Mouse (Mus musculus) lung, embryonic 16.5 days (tissue): ENCODE results near the gene Gm7694. TPM values are rescaled to one million over a fixed set of nuclear protein-coding genes. Genes with fewer than 3 reads are reported as not detected.

Experiments
- ATAC-seq: fragments of 200-750 bp; cut with Nextera tagmentation; 2 replicates; pipeline ENCODE4 v1.8.0; 2017; ENCODE audit warnings: low read depth, mild to moderate bottlenecking, moderate library complexity
- H3K27ac ChIP-seq: fragments of 300-500 bp; sonication (generic); 2 replicates; pipeline ENCODE4 v1.5.1; 2014; ENCODE audit warnings: mild to moderate bottlenecking, control low read depth, low read length
- H3K27me3 ChIP-seq: fragments of 300-500 bp; sonication (generic); 2 replicates; pipeline ENCODE4 v1.6.1; 2014; ENCODE audit warnings: low read depth, low read length, mixed read lengths; ENCODE audit not compliant: control insufficient read depth, insufficient read depth
- H3K36me3 ChIP-seq: fragments of 300-500 bp; sonication (generic); 2 replicates; pipeline ENCODE4 v1.6.1; 2014; ENCODE audit warnings: low read length; ENCODE audit not compliant: control insufficient read depth, insufficient read depth
- H3K4me1 ChIP-seq: fragments of 300-500 bp; sonication (generic); replicated peaks from 2 replicates; pipeline ENCODE4 v1.6.1; 2014; ENCODE audit warnings: low read length, mixed read lengths; ENCODE audit not compliant: control insufficient read depth, insufficient read depth
- H3K4me2 ChIP-seq: fragments of 300-500 bp; sonication (generic); 2 replicates; pipeline ENCODE4 v1.6.1; 2014; ENCODE audit warnings: low read depth, low read length, control low read depth
- H3K4me3 ChIP-seq: fragments of 300-500 bp; sonication (generic); 2 replicates; pipeline ENCODE4 v1.5.1; 2014; ENCODE audit warnings: mild to moderate bottlenecking, low read length, control low read depth
- H3K9ac ChIP-seq: fragments of 300-500 bp; sonication (generic); 2 replicates; pipeline ENCODE4 v1.6.1; 2014; ENCODE audit warnings: low read length, control low read depth
- H3K9me3 ChIP-seq: fragments of 300-500 bp; sonication (generic); 2 replicates; pipeline ENCODE4 v1.6.1; 2016; ENCODE audit warnings: low read length; ENCODE audit not compliant: control insufficient read depth
- WGBS: fragments of 180-500 bp; shearing (Covaris S2); extraction: QIAGEN DNeasy Blood & Tissue Kit; methylation state at CpG from one replicate; pipeline ENCODE4 v1.1.7; 2014; 5-methylcytosine and 5-hydroxymethylcytosine counted together
- polyA plus RNA-seq: library from polyadenylated mRNA; unstranded; fragments of >200 nt; fragmentation: Nextera tagmentation; extraction: Ambion mirVana; gene quantifications from 2 replicates; pipeline ENCODE4 v1.2.1, GENCODE M21; 2015

The Gm7694 gene
- polyA plus RNA-seq, 1 experiment from 2014 or later: 3.3 TPM

DNA sequence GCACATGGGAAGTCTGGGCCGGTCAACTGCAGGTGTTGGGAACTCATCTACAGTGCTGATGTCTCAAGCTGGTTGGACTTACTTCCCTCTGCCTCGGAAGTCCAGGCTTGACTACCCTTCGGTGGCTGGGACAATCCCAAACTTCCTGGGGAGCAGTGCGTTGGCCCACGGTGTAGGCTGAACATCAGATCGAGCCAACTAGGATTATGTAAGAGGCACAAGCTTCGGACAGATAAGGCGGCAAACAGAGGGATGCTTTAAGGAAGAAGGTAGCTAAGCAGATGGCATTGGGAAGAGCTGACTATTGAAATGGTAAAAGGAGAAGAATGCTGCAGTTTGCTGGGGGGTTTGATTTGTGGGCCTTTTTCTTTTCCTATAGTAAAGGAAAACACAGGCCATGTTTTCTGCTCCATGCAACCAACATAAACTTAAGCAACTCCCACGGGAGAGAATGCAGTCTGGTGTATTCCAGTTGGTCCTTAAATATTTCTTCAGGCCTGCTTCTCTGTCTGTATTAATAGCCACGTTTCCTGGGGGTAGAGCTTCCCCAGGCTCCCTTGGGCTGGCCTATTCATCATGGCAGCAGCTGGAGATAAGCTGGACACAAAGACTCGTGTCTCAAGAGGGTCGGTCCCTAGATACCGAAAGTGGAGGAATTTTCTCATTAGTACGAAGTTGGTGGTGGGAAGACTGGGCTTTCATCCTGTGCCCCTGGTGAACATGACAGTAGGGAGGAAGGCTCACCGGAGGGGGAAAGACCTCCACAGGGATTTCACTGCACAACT is 11.2 kb downstream of the Gm7694 start:
- peaks cover 3% of the 10 kb centered on the region; the same call in 1 of the 2 replicates for H3K4me1 ChIP-seq
- WGBS: 65% methylated on average over 15 of the region's 15 CpGs
- no peak for ATAC-seq

GRCm38 (mm10) chr1:170293257-170293656 is 12.9 kb downstream of the Gm7694 start:
- no peak overlapping the region for H3K4me3 ChIP-seq
- 65% methylated on average over 5 of the region's 5 CpGs for WGBS
- H3K4me1 ChIP-seq: peaks cover 3% of the 10 kb centered on the region; the same call in 1 of the 2 replicates
- H3K4me2 ChIP-seq: no peak overlapping the region
- no peaks in the 10 kb centered on the region for H3K9me3 ChIP-seq
- no peak for ATAC-seq
- no peak overlapping the region for H3K9ac ChIP-seq
- H3K27ac ChIP-seq: no peak overlapping the region
- no peaks in the 10 kb centered on the region for H3K36me3 ChIP-seq
- H3K27me3 ChIP-seq: no peaks in the 10 kb centered on the region

More for the DNA sequence above, 11.2 kb downstream of the Gm7694 start:
- Histone ChIP-seq H3K9me3 (no peaks in the 10 kb centered on the region), H3K36me3 (no peaks in the 10 kb centered on the region), H3K27ac (no peak overlapping the region), H3K27me3 (no peaks in the 10 kb centered on the region), H3K9ac (no peak overlapping the region), H3K4me3 (no peak overlapping the region), H3K4me2 (no peak overlapping the region)

- Histone ChIP-seq H3K9me3 (no peaks in the 10 kb centered on the region), H3K4me3 (no peak overlapping the region), H3K27ac (no peak overlapping the region), H3K27me3 (no peaks in the 10 kb centered on the region), H3K36me3 (no peaks in the 10 kb centered on the region), H3K9ac (no peak overlapping the region), H3K4me1 (peaks cover 3% of the 10 kb centered on the region; the same call in 1 of the 2 replicates), H3K4me2 (peak overlapping the region; percentile 36; the same call in 1 of the 2 replicates)
- 25% methylated on average over 9 of the region's 9 CpGs for WGBS
- ATAC-seq: peak; percentile 10; the same call in 1 of the 2 replicates
These were observed 13.7 kb downstream of the Gm7694 start for GRCm38 (mm10) chr1:170292239-170292951.

GRCm38 (mm10) chr1:170282415-170283129 is 23.6 kb downstream of the Gm7694 start:
- H3K9ac ChIP-seq: no peak overlapping the region
- 64% methylated on average over 4 of the region's 4 CpGs for WGBS
- ATAC-seq: no peak

GRCm38 (mm10) chr1:170277016-170277415 is 29.1 kb downstream of the Gm7694 start, which contains the start of gene Sh2d1b1:
Sh2d1b1 (plus strand) TSS chr1:170277320.
- ATAC-seq: no peak
- Histone ChIP-seq H3K4me2 (no peak within 1 kb of the TSS), H3K27me3 (no peaks in the 10 kb centered on the region), H3K9me3 (no peaks in the 10 kb centered on the region), H3K27ac (no peak within 1 kb of the TSS), H3K4me1 (no peaks in the 10 kb centered on the region), H3K9ac (no peak within 1 kb of the TSS), H3K36me3 (no peaks in the 10 kb centered on the region), H3K4me3 (no peak within 1 kb of the TSS)
- WGBS: 65% methylated on average over 2 of the region's 3 CpGs

More at GRCm38 (mm10) chr1:170282415-170283129, 23.6 kb downstream of the Gm7694 start:
- Histone ChIP-seq H3K36me3 (no peaks in the 10 kb centered on the region), H3K27me3 (no peaks in the 10 kb centered on the region), H3K4me1 (no peaks in the 10 kb centered on the region), H3K4me2 (no peak overlapping the region), H3K27ac (no peak overlapping the region), H3K9me3 (no peaks in the 10 kb centered on the region), H3K4me3 (no peak overlapping the region)

DNA sequence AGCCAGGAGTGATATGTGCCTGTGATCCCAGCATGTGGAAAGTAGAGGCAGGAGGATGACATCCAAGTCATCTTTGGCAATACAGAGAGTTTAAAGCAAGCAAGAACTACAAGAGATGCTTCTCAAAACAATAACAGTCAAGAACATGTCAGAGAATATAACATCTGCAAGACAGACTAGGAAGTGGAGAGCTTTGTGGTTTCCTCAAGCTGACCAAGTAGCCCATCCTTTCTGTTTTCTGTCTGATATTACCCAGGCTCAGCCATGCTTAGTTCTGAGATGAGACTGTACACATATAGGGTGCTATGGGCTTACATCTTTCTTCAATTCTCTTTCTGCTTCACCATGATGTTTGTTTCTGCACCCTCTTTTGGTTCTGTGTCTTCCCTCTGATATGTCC is 32.9 kb downstream of the Gm7694 start:
- ATAC-seq: no peak

DNA sequence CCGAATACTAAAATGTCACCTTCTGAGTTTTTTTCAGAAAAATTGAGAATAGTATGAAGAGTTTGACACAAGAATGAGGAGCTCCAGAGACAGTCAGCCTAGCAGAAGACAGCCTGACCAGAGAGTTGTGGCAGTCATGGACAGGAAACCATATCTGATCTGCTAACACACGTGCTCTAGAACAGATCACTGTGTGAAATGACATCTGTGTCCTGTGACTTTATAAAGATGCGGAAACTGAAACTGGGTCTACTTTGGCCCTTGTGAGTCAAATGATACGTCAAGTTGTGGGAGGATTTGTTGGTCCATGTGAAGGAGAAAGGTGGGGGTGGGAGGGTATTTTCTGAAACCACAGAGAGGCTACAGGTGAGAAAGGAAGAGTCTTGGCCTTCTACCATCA is 35.4 kb downstream of the Gm7694 start:
- Histone ChIP-seq H3K4me2 (no peak overlapping the region), H3K4me3 (no peak overlapping the region), H3K9me3 (0 out of 2 replicates have a peak, but pooled peaks cover 2% of the 10 kb centered on the region), H3K27ac (no peak overlapping the region), H3K9ac (no peak overlapping the region), H3K4me1 (no peaks in the 10 kb centered on the region), H3K36me3 (no peaks in the 10 kb centered on the region), H3K27me3 (no peaks in the 10 kb centered on the region)
- WGBS: 76% methylated on average over 4 of the region's 4 CpGs
- ATAC-seq: no peak

More for the DNA sequence above, 32.9 kb downstream of the Gm7694 start:
- no peaks in the 10 kb centered on the region for H3K4me1 ChIP-seq
- H3K36me3 ChIP-seq: no peaks in the 10 kb centered on the region
- H3K4me2 ChIP-seq: no peak overlapping the region
- no peak overlapping the region for H3K27ac ChIP-seq
- no peaks in the 10 kb centered on the region for H3K9me3 ChIP-seq
- H3K4me3 ChIP-seq: no peak overlapping the region
- no peak overlapping the region for H3K9ac ChIP-seq
- no peaks in the 10 kb centered on the region for H3K27me3 ChIP-seq

DNA sequence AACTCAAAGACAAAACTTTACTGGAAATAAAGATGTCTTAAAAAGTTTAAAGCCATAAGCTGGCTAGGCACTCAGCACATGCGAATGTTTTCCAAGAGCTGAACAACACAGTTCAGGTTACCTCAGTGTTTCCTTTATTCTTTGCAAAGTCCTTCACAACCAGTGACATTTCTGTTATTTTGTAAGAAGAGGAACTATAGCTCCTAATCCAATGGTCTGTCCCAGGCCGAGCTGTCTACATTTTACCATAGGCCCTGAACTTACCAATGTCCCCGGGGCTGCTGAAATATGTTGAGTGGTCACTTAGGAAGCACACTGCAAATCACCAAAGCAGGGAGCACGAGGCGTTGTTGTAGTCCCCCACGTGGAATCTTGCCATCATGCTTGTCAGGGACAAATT is 35.9 kb downstream of the Gm7694 start:
- no peak overlapping the region for H3K4me3 ChIP-seq
- no peak overlapping the region for H3K4me2 ChIP-seq
- 0 out of 2 replicates have a peak, but pooled peaks cover 2% of the 10 kb centered on the region for H3K9me3 ChIP-seq
- no peak for ATAC-seq
- H3K36me3 ChIP-seq: no peaks in the 10 kb centered on the region
- H3K4me1 ChIP-seq: no peaks in the 10 kb centered on the region
- H3K27ac ChIP-seq: no peak overlapping the region
- no peak overlapping the region for H3K9ac ChIP-seq
- H3K27me3 ChIP-seq: no peaks in the 10 kb centered on the region
- 72% methylated on average over 6 of the region's 6 CpGs for WGBS

DNA sequence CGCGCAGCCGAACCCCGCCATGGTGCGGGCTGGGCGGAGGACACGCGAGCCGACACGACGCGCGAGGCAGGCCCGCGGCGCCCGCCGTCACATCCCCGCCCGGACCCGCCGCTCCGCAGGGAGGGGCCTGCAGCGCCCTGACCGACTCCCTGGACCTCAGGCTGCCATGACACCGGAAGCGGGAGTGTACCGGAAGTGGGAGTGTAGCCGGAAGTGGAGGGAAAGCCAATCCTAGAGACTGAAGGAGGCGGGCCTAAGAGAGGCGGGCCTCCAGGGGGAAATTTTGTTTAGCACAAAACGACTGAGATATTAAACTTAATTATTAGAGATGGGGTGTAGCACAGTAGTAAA is 50.6 kb downstream of the Gm7694 start:
- no peaks in the 10 kb centered on the region for H3K36me3 ChIP-seq
- H3K9me3 ChIP-seq: no peaks in the 10 kb centered on the region
- H3K9ac ChIP-seq: peak overlapping the region; percentile 83
- H3K27ac ChIP-seq: no peak overlapping the region
- no peaks in the 10 kb centered on the region for H3K4me1 ChIP-seq
- peak overlapping the region; percentile 49 for H3K4me2 ChIP-seq
- no peaks in the 10 kb centered on the region for H3K27me3 ChIP-seq
- peak; percentile 98 for ATAC-seq
- WGBS: 7% methylated on average over 29 of the region's 32 CpGs
- H3K4me3 ChIP-seq: peak overlapping the region; percentile 72
